Mouse (Mus musculus) retina, postnatal 7 days (tissue): ENCODE data around the gene Polr3h.
A peak's percentile ranks its signal among the peaks of the same experiment; 100 is the strongest.

Experiments
- DNase-seq: peaks from one replicate; pipeline ENCODE4 v3.0.0-alpha.2; 2012; ENCODE audit warnings: low read depth, low spot score

The Polr3h gene

DNA sequence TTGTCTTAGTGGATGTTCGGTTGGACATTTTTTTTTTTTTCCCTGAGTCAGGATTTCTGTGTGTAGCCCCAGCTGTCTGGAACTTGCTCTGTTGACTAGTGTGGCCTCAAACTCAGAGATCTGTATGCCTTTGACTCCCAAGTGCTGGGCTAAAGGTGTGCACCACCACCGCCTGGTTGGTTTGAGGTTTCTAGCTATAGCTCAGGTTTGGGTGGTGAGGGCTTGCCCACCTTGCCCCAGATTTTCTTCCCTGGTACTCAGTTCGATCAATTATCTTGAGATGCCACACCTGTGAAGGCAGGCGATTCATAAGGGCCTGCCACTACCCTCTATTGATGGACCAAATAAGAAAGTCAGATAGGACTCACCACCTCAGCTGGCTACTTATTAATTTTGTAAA lies 78.9 kb downstream of the Polr3h start:
- DNase-seq = no peak

DNA sequence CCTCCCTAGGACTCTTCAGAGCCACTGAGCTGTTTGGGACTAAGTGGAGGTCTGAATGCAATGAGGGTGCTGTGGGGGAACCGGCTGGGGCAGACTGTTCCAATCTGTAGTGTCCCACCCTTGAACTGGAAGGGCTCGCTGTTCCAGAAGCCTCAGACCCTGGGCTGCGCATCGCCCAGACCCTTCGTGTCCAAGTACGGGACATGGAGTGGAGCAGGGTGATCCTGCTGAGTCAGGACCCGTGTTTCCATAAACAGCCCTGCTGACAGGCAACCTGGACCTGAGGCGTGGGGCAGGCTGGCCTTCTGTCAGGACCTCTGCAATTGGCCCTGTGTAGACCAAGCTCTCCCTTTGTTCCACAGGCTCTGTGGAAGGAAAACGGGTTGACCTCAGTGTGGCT lies 79.3 kb downstream of the Polr3h start:
- no peak for DNase-seq

DNA sequence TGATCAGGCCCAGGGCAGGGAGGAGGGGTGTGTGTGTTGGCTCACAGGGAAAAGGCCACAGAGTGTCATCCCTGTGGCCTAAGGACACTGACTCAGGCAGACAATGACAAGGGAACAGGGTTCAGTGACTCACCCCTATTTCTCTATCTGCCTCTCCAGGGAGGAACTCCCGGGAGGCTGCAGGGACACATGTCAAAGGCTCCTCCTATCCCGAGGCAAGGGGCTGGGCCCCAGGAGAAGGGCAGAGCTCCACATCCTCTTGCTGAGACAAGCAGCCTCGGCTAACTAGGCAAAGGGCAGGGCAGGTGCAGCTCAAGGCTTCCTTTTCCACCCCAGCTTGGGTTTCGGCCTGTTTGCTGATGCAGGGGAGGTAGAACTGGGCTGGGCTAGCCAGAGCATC lies 80.3 kb downstream of the Polr3h start:
- DNase-seq = no peak

DNA sequence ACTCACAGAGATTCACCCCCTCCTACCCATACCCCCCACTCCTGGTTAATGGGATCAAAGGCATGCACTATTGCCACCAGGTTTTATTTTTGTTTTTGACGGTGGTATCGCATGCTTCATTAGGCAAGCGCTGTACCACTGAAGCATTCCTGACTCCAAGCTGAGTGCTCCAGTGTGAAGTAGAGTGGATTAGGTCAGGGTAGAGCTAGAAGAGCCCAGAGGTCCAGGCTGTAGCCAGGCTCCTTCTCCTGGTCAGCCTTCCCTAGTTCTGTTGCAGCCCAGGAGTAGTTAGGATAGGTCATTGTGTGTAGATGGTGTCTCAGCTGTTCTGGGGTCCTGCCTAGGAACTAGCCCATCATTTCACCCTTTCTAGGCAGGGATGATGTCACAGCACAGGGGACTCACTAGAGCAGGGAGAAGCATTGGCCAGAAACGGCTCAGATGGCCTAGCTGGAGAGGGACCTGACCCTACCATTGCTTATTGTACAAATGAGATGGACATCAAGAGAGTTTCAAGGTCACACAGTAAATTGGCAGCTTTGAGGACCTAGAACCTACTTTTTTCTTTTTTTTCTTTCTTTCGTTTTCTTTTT lies 80.9 kb downstream of the Polr3h start:
- DNase-seq = no peak

DNA sequence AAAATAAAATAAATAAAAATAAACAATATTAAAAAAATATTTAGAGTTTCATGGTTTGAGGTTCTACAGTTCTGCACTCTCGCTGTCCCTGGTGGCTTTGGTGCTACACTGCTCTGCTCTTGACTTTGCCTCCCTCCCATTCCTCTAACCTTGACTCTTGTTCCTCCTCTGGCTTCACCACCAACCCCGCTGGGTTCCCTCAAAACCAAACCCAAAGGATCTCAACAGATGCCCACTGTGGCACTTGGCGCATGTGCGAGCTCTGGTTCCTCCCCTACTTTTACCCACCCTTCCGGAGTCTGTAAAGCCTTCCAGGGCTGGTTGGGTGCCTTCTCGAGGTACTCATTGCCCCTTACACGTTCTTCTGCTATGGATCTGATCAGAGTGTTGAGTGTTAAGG lies 83.8 kb downstream of the Polr3h start:
- no peak for DNase-seq

DNA sequence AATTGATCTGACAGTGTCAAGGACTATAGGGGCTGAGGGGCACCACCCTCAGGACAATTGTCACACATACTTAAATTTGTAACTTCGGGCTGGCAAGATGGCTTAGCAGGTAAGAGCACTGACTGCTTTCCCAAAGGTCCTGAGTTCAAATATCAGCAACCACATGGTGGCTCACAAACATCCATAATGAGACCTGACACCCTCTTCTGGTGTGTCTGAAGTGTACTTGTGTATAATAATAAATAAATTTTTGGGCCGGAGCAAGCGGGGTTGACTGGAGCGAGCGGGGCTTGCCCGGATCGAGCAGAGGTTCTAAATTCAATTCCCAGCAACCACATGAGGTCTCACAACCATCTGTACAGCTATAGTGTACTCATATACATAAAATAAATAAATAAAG lies 85.7 kb downstream of the Polr3h start:
- DNase-seq = no peak

DNA sequence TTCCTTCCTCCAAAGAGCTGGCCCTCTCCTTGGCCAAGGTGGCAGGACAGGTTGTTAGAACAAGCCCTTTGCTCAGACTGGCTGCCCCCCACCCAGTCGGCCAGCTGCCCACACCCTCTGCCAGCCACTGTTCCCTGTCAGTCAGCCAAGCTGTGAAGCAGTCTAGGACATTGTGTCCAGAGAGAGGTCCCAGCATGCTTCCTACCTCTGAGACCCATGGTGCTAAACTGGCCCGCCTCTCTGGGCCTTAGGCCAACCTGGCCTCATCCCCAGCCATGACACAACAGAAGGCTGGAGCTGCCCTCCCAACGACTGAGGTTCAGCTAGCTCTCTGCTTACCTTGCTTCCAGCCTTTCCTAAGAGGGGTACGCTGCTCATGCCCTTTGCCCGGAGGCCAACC lies 86.4 kb downstream of the Polr3h start:
- DNase-seq = peak; percentile 36

DNA sequence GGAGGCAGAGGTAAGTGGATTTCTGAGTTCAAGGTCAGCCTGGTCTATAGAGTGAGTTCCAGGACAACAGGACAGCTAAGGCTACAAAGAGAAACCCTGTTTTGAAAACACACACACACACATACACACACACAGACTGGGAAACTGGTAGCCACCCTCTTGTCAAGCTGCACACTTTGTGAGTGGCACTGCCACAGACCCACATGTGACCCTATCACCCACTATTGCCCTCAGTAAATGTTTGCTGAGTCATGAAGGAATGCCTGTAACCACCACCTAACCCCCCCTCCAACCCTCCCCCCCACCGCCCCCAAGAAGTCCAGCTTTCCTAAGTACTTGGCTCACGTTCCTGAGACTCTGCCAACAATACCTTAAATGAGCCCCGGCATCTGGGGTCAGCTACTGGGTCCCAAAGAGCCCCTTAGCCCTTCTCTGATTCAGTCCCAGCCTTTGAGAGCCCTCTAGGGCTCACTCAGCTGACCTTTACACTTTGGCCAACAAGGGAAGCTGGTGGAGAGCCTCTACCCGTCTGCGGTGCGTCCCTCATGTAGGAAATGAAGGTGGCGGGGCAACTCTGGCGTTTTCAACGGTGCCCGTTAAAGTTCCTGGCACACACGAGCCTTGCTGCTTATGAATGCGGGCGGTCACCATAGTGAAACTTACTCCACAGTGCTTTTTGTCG lies 87.3 kb downstream of the Polr3h start:
- no peak for DNase-seq
